Mouse (Mus musculus) heart, embryonic 14.5 days (tissue): ENCODE data around the gene Gnl2. TPM values are rescaled to one million over a fixed set of nuclear protein-coding genes. Genes with fewer than 3 reads are reported as not detected.

Source experiments
- ATAC-seq: fragments of 200-750 bp; cut with Nextera tagmentation; 2 replicates; pipeline ENCODE4 v1.8.0; 2017; ENCODE audit warnings: low read depth, moderate TSS enrichment; ENCODE audit not compliant: insufficient number of reproducible peaks, insufficient read depth, low FRiP score
- H3K27ac ChIP-seq, 2 experiments: fragments of 200-500 bp in 1 of 2; fragments of 300-500 bp in 1 of 2; sonication (generic) in 1 of 2; replicated peaks in 1 of 2; 2 replicates each; pipeline ENCODE4 v1.5.1; 2012 to 2014; ENCODE audit warnings: low read depth in 2 of 2, low read length in 2 of 2, control low read depth in 1 of 2, mild to moderate bottlenecking in 1 of 2, mixed read lengths in 1 of 2; ENCODE audit not compliant: control insufficient read depth in 1 of 2, insufficient read depth in 1 of 2
- H3K27me3 ChIP-seq: fragments of 300-500 bp; sonication (generic); 2 replicates; pipeline ENCODE4 v1.6.1; 2014; ENCODE audit warnings: mild to moderate bottlenecking, low read length, control low read depth; ENCODE audit not compliant: control insufficient read depth, insufficient read depth
- H3K36me3 ChIP-seq: fragments of 300-500 bp; sonication (generic); 2 replicates; pipeline ENCODE4 v1.6.1; 2014; ENCODE audit warnings: mild to moderate bottlenecking, control low read depth, low read length, mixed read lengths; ENCODE audit not compliant: control insufficient read depth, insufficient read depth
- H3K4me1 ChIP-seq, 2 experiments: fragments of 200-500 bp in 1 of 2; fragments of 300-500 bp in 1 of 2; sonication (generic) in 1 of 2; 2 replicates each; pipeline ENCODE4 v1.6.1; 2012 to 2014; ENCODE audit warnings: low read length in 2 of 2, control low read depth in 1 of 2, mixed read lengths in 1 of 2; ENCODE audit not compliant: control insufficient read depth in 2 of 2, insufficient read depth in 2 of 2
- H3K4me2 ChIP-seq: fragments of 300-500 bp; sonication (generic); 2 replicates; pipeline ENCODE4 v1.6.1; 2014; ENCODE audit warnings: mild to moderate bottlenecking, low read length
- H3K4me3 ChIP-seq, 2 experiments: fragments of 200-500 bp in 1 of 2; fragments of 300-500 bp in 1 of 2; sonication (generic) in 1 of 2; 2 replicates each; pipeline ENCODE4 v1.5.1; 2012 to 2014; ENCODE audit warnings: low read length in 2 of 2, mild to moderate bottlenecking in 2 of 2, control low read depth in 1 of 2, low read depth in 1 of 2, moderate library complexity in 1 of 2; ENCODE audit not compliant: control insufficient read depth in 1 of 2, insufficient read depth in 1 of 2
- H3K9ac ChIP-seq: fragments of 300-500 bp; sonication (generic); 2 replicates; pipeline ENCODE4 v1.6.1; 2014; ENCODE audit warnings: mild to moderate bottlenecking, low read length
- H3K9me3 ChIP-seq: fragments of 300-500 bp; sonication (generic); 2 replicates; pipeline ENCODE4 v1.6.1; 2016; ENCODE audit warnings: low read length, control low read depth; ENCODE audit not compliant: control insufficient read depth
- WGBS: fragments of 180-500 bp; shearing (Covaris S2); extraction: QIAGEN DNeasy Blood & Tissue Kit; methylation state at CpG from one replicate; pipeline ENCODE4 v1.1.7; 2014; 5-methylcytosine and 5-hydroxymethylcytosine counted together
- polyA plus RNA-seq: library from polyadenylated mRNA; unstranded; fragments of >200 nt; fragmentation: Nextera tagmentation; extraction: Ambion mirVana; gene quantifications from 2 replicates; pipeline ENCODE4 v1.2.1, GENCODE M21; 2014

Gnl2 gene
- polyA plus RNA-seq, 1 experiment from 2014 or later = 58.5 TPM

DNA sequence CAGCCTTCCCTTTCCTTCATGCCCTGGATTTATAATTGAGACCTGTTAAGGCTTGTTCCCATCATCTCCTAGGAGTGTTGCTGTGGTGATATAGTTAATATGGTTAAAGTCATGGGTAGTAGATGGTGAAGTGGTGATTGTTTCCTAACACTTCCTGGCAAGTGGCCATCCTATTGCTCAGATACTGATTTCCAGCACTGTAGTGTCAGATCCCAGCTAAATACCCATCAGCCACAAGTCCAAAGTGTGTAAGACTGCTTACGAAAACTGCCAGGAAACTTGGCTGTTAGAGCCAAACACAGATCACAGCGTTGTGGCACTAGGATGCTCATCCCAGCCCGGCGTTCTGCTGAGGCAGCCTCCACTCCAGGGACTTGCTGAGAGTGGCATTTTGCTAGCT is 18.0 kb downstream of the Gnl2 start:
- no peak overlapping the region for H3K27ac ChIP-seq
- H3K4me3 ChIP-seq = no peak overlapping the region
- no peak overlapping the region for H3K4me2 ChIP-seq
- H3K9ac ChIP-seq = no peak overlapping the region
- 90% methylated on average over 4 of the region's 4 CpGs for WGBS
- H3K27me3 ChIP-seq = no peaks in the 10 kb centered on the region
- H3K9me3 ChIP-seq = no peaks in the 10 kb centered on the region
- H3K4me1 ChIP-seq = peaks cover 0 to 10% of the 10 kb centered on the region in 2 experiments; a peak in 2 of 4 replicates
- peaks cover 47% of the 10 kb centered on the region for H3K36me3 ChIP-seq
- ATAC-seq = no peak

DNA sequence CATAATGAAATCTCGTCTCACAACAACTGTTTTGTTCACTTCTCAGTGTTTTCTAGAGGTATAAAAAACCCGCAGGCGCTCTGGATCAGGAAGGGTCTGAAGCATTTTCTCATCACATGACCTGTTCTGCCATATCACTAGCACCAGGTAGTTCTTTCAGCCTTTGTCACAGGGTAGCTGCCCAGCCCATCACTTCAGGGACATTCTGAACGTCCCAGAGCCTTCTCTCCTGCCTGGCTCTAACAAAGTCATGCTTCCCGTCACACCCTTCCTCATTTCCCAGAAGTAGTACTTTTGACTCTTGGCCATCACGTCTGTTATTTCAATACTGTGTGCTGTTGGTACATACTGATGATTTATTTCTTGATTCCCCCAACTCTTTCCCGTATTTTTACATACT is 28.1 kb downstream of the Gnl2 start:
- 84% methylated on average over 7 of the region's 7 CpGs for WGBS
- no peak for ATAC-seq
- H3K4me2 ChIP-seq = no peak overlapping the region
- no peak overlapping the region for H3K9ac ChIP-seq
- H3K9me3 ChIP-seq = no peaks in the 10 kb centered on the region
- H3K27me3 ChIP-seq = no peaks in the 10 kb centered on the region
- no peak overlapping the region for H3K4me3 ChIP-seq
- H3K36me3 ChIP-seq = peaks cover 100% of the 10 kb centered on the region
- H3K4me1 ChIP-seq = no peaks in the 10 kb centered on the region
- H3K27ac ChIP-seq = no peak overlapping the region

DNA sequence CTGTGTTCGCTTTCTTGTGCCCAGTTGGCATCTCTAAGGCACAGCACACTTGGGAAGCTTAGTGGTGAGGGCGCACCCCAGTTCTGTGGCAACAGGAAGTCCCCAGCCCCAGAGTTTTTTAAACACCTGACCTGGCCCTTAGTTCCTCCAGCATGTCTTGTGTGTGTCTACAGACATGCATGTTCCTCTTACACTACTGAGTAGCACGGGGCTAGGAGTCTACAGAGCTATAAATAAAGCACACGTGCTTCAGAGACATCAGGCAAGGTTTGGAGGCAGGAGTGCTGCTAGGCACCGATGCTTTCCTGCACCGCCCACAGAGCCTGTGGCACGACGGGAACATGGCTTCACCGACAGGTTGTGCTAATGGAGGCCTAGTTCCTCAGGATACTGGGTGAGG is 39.0 kb downstream of the Gnl2 start:
- 59% methylated on average over 9 of the region's 9 CpGs for WGBS
- Histone ChIP-seq H3K4me2 (no peak overlapping the region), H3K9ac (no peak overlapping the region), H3K4me3 (no peak overlapping the region), H3K27me3 (no peaks in the 10 kb centered on the region), H3K36me3 (peaks cover 60% of the 10 kb centered on the region), H3K9me3 (no peaks in the 10 kb centered on the region), H3K4me1 (peaks cover 9 to 15% of the 10 kb centered on the region in 2 experiments), H3K27ac (0 out of 4 replicates have a peak overlapping the region, but pooled peaks of 1 of the 2 experiments have one; percentile 9)
- ATAC-seq = no peak

DNA sequence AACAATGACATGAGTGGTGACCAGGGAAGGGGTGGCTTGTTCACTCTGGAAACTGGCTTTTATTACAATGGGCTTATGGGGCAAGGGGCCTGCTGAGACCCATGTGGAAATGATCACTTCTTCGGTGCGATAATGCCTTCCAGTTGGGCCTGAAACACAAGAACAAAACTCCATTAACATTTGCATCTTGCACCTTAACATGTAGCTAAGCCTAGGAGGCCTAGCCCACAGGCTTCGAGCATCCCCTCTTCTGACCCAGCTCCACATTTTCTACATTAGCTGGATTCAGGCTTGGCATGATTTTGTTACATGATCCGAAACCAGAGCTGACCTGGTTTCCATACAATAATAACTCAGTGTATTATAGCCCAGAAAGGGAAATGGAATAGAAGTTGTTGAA is 40.1 kb downstream of the Gnl2 start:
- H3K4me2 ChIP-seq = no peak overlapping the region
- peaks cover 51% of the 10 kb centered on the region for H3K36me3 ChIP-seq
- 0 out of 4 replicates have a peak overlapping the region, but pooled peaks of 1 of the 2 experiments have one; percentile 33 for H3K27ac ChIP-seq
- no peaks in the 10 kb centered on the region for H3K27me3 ChIP-seq
- no peak overlapping the region for H3K4me3 ChIP-seq
- ATAC-seq = no peak
- H3K9me3 ChIP-seq = no peaks in the 10 kb centered on the region
- WGBS = 92% methylated on average over 4 of the region's 4 CpGs
- no peak overlapping the region for H3K9ac ChIP-seq
- peaks cover 9 to 15% of the 10 kb centered on the region in 2 experiments for H3K4me1 ChIP-seq

DNA sequence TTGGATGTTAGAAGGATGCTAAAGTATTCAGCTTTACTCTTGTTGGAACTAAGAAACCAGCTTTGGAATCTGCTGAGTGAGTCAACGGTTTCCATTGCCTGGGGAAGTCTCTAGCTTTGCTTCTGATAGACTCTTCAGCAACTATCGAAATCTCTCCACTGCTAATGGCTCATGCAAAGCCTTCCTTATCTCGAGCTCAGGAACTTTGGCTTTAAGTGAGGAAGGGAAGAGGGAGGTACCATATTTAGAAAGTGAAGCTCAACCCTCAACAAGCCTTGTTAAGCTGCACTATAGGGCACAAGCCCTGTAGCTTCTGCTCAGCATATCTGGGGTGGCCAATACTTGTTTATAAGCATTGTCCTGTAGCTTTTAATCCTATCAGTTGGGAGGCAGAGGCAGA is 40.9 kb downstream of the Gnl2 start:
- WGBS = under 1% methylated on average over 3 of the region's 3 CpGs
- H3K36me3 ChIP-seq = peaks cover 43% of the 10 kb centered on the region
- no peaks in the 10 kb centered on the region for H3K9me3 ChIP-seq
- no peak for ATAC-seq
- H3K9ac ChIP-seq = no peak overlapping the region
- no peak overlapping the region for H3K4me3 ChIP-seq
- peak overlapping the region; percentile 33 to 58; a peak in 3 of 4 replicates for H3K27ac ChIP-seq
- peaks cover 9 to 15% of the 10 kb centered on the region in 2 experiments for H3K4me1 ChIP-seq
- 0 out of 2 replicates have a peak overlapping the region, but pooled peaks have one; percentile 6 for H3K4me2 ChIP-seq
- H3K27me3 ChIP-seq = no peaks in the 10 kb centered on the region

DNA sequence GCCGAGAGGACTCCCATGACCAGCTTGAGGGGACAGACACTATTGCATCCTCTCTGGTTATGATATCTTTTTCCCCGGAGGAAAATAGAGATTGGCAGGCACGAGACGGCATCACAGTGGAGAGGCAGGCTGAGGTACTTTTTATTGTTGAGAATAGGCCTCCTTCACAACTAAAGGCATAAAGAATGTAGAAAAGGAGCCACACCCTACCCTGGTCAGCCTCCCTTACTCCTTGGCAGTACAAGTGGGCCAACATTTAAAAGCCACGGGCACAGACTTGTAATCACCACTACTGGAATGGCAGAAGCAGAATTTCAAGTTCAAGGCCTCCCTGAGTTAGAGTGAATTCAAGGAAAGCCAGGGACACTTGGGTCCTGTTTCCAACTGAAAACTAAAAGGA is 41.6 kb downstream of the Gnl2 start:
- peaks cover 9 to 15% of the 10 kb centered on the region in 2 experiments for H3K4me1 ChIP-seq

DNA sequence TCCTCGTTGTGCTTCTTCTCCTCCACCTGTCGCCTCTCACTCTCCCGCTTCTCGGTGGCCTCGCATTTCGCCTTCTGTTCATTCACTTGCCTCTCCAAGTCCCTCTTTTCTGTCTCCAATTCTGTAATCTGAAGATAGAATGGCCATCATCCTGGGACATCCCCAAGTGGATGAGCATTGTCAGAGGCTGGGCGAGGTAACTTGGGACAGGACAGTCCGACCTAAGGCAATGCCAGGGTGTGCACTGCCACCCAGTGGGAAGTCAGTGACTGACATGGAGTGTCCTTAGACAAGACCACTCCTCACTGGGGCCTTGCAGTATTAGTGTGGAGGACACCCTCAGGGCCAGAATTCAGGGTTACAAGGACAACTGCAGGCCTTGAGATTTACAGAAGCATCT is 42.6 kb downstream of the Gnl2 start:
- Histone ChIP-seq H3K4me2 (peak overlapping the region; percentile 53), H3K27ac (no peak overlapping the region), H3K4me1 (peaks cover 9 to 15% of the 10 kb centered on the region in 2 experiments), H3K27me3 (no peaks in the 10 kb centered on the region), H3K9ac (no peak overlapping the region), H3K9me3 (no peaks in the 10 kb centered on the region), H3K36me3 (peaks cover 25% of the 10 kb centered on the region), H3K4me3 (no peak overlapping the region)
- no peak for ATAC-seq
- 4% methylated on average over 8 of the region's 8 CpGs for WGBS

More for the DNA sequence above, 41.6 kb downstream of the Gnl2 start:
- no peak for ATAC-seq
- H3K4me2 ChIP-seq = no peak overlapping the region
- WGBS = 14% methylated on average over 5 of the region's 5 CpGs
- H3K9ac ChIP-seq = no peak overlapping the region
- no peaks in the 10 kb centered on the region for H3K27me3 ChIP-seq
- no peak overlapping the region for H3K27ac ChIP-seq
- no peak overlapping the region for H3K4me3 ChIP-seq
- H3K36me3 ChIP-seq = peaks cover 35% of the 10 kb centered on the region
- no peaks in the 10 kb centered on the region for H3K9me3 ChIP-seq

DNA sequence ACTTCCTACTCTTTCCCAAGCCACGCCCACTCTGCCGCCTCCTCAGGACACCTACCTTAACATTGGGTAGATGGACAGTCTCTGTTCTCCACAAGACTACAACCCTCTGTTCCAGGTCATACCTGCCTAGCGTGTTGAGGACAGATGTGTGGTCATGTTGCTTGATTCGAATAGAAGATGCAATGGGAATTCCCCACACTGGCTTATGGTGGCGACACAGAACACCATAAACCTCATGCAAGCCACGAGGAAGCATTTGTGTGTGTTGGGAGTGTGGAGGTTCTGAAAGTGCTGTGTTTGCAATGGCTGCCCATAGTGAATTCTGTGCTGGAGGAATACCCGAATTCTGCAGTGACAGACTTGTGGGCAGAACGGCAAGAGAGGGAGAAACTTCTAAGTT is 47.4 kb downstream of the Gnl2 start:
- 67% methylated on average over 8 of the region's 8 CpGs for WGBS

More for the DNA sequence above, 47.4 kb downstream of the Gnl2 start:
- ATAC-seq = no peak
- Histone ChIP-seq H3K4me2 (no peak overlapping the region), H3K4me1 (peaks cover 6 to 17% of the 10 kb centered on the region in 2 experiments), H3K36me3 (peaks cover 10% of the 10 kb centered on the region), H3K4me3 (no peak overlapping the region), H3K9me3 (no peaks in the 10 kb centered on the region), H3K27ac (no peak overlapping the region), H3K9ac (no peak overlapping the region), H3K27me3 (no peaks in the 10 kb centered on the region; the same call in 1 of the 2 replicates)
